Mouse (Mus musculus): ENCODE results near the gene Adap2.
A peak's percentile ranks its signal among the peaks of the same experiment; 100 is the strongest.
"Not testable (repeated sequence)": the region's sequence is repeated elsewhere in the genome, so short reads cannot be mapped to it uniquely, and the experiment has no call there.

The Adap2 gene

GRCm38 (mm10) chr11:80153857-80154495, at the start of gene Adap2:
Adap2 (plus strand) TSS chr11:80154105.
- peak; percentile 69 to 73 for DNase-seq

- no peak for DNase-seq
Measured at GRCm38 (mm10) chr11:80104407-80104806, 49.5 kb upstream of the Adap2 start.

- no peak for DNase-seq
Measured at GRCm38 (mm10) chr11:80116411-80116810, 37.5 kb upstream of the Adap2 start.

GRCm38 (mm10) chr11:80132050-80132449, 21.9 kb upstream of the Adap2 start:
- no peak for DNase-seq

- no peak for DNase-seq
Measured at GRCm38 (mm10) chr11:80134744-80135143, 19.2 kb upstream of the Adap2 start.

- DNase-seq: peak; percentile 23 to 65
Measured at GRCm38 (mm10) chr11:80135954-80136683, 17.8 kb upstream of the Adap2 start.

- DNase-seq: no peak
Measured at GRCm38 (mm10) chr11:80136786-80137185, 17.1 kb upstream of the Adap2 start.

- no peak for DNase-seq
Measured at GRCm38 (mm10) chr11:80137773-80138172, 16.1 kb upstream of the Adap2 start.

GRCm38 (mm10) chr11:80141825-80142521, 11.9 kb upstream of the Adap2 start, which contains the start of gene Tefm:
Tefm (minus strand) TSS chr11:80142175.
- peak; percentile 54 to 65 for DNase-seq

GRCm38 (mm10) chr11:80142872-80143271, 11.0 kb upstream of the Adap2 start:
- DNase-seq: no peak

- DNase-seq: peak in 1 of 2 experiments; percentile 28
Measured at GRCm38 (mm10) chr11:80145787-80146275, 8.1 kb upstream of the Adap2 start.

- DNase-seq: no peak
Measured at GRCm38 (mm10) chr11:80147748-80148147, 6.2 kb upstream of the Adap2 start.

- DNase-seq: no peak
Measured at GRCm38 (mm10) chr11:80148313-80148712, 5.6 kb upstream of the Adap2 start.

GRCm38 (mm10) chr11:80148974-80149373, 4.9 kb upstream of the Adap2 start:
- DNase-seq: not testable (repeated sequence)

GRCm38 (mm10) chr11:80149412-80150023, 4.4 kb upstream of the Adap2 start:
- DNase-seq: no peak

GRCm38 (mm10) chr11:80150566-80150965, 3.3 kb upstream of the Adap2 start:
- no peak for DNase-seq

- no peak for DNase-seq
Measured at GRCm38 (mm10) chr11:80151541-80151940, 2.4 kb upstream of the Adap2 start.

- no peak for DNase-seq
Measured at GRCm38 (mm10) chr11:80152376-80152775, 1.5 kb upstream of the Adap2 start.

- DNase-seq: no peak
Measured at GRCm38 (mm10) chr11:80154501-80154900, 596 bp downstream of the Adap2 start.

GRCm38 (mm10) chr11:80155541-80155940, 1.6 kb downstream of the Adap2 start:
- no peak for DNase-seq

- no peak for DNase-seq
Measured at GRCm38 (mm10) chr11:80155961-80156360, 2.1 kb downstream of the Adap2 start.

GRCm38 (mm10) chr11:80156841-80157240, 2.9 kb downstream of the Adap2 start:
- DNase-seq: no peak

GRCm38 (mm10) chr11:80159018-80159417, 5.1 kb downstream of the Adap2 start:
- no peak for DNase-seq

Data from thymus, adult 18-20 months (tissue).